Mouse (Mus musculus) spleen, adult 2 months (tissue): ENCODE measurements at regions not wholly inside any gene's neighbourhood (a gene's known extent, or its start where the extent isn't known, plus 50 kb on each side); places are given as distances from the start of the nearest gene placed in this dataset.

Experiments used
- DNase-seq, 2 experiments: peaks; one replicate each; pipeline versions ENCODE4 v3.0.0 to v3.0.0-alpha.2; 2012 to 2021; ENCODE audit warnings: low spot score in 2 of 2, low read depth in 1 of 2
- H3K27ac ChIP-seq: fragments of 200-500 bp; 2 replicates; pipeline ENCODE4 v1.5.1; 2012; ENCODE audit warnings: low read length, inconsistent platforms; ENCODE audit not compliant: insufficient read depth
- H3K27me3 ChIP-seq: fragments of 200-500 bp; 2 replicates; pipeline ENCODE4 v1.6.1; 2012; ENCODE audit warnings: mild to moderate bottlenecking, moderate library complexity, low read length, inconsistent platforms; ENCODE audit not compliant: control insufficient read depth, insufficient read depth
- H3K36me3 ChIP-seq: fragments of 200-500 bp; 2 replicates; pipeline ENCODE4 v1.6.1; 2012; ENCODE audit warnings: mild to moderate bottlenecking, low read length, inconsistent platforms; ENCODE audit not compliant: control insufficient read depth, insufficient read depth
- H3K4me1 ChIP-seq: fragments of 200-500 bp; 2 replicates; pipeline ENCODE4 v1.6.1; 2011; ENCODE audit warnings: inconsistent platforms; ENCODE audit not compliant: control insufficient read depth, insufficient read depth, insufficient read length
- H3K4me3 ChIP-seq: fragments of 200-500 bp; 2 replicates; pipeline ENCODE4 v1.5.1; 2011; ENCODE audit warnings: mild to moderate bottlenecking, inconsistent platforms; ENCODE audit not compliant: insufficient read depth, insufficient read length; ENCODE audit errors: extremely low read depth
- CTCF ChIP-seq: fragments of 200-500 bp; IDR thresholded peaks from 2 replicates; pipeline ENCODE4 v1.5.1; 2011; ENCODE audit warnings: mild to moderate bottlenecking, inconsistent platforms; ENCODE audit not compliant: insufficient read depth, insufficient read length, insufficient replicate concordance; ENCODE audit errors: extremely low read depth
- POLR2A ChIP-seq: fragments of 200-500 bp; IDR thresholded peaks from 2 replicates; pipeline ENCODE4 v1.6.1; 2011; ENCODE audit warnings: low read depth, low read length, inconsistent platforms
- WGBS: fragments of 180-500 bp; shearing (Covaris S2); methylation state at CpG from one replicate; pipeline ENCODE4 v1.1.7; 2018; 5-methylcytosine and 5-hydroxymethylcytosine counted together

DNA sequence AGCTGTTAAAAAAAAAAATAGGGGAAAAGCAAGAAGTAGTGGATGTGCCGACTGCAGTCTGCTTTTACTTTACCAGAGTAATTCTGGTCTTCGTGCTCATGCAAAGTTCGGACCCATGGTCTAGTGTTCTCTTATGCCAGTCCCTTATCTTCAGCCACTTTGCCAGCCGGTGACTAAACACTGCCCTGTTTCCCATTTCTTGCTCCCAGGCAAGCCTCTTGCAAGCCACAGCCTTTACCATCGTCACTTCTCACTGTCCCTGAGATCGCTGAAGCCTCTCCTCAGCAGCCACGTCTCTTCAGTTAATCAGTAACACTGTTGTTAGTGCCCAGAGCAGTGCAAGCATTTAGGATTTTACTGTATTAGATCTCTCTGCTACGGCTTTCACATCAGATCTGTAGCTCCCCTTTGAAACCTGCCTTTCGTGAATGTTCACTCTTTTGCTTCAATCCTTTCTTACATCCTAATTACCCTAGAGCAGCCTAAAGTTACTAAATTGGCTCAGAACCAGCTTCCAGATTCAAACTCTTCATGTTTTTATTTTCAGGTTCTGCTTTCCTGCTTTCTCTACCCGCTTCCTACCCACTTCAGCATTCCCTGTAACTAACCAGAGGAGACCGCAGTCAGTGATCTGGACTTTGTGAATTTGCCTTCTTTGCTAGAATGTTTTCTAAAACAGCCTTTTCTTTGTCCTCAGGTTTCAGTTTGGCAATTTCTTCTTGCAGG lies 184.5 kb upstream of the Emcn start:
- H3K27me3 ChIP-seq: no peaks in the 10 kb centered on the region
- 84% methylated on average over 11 of the region's 11 CpGs for WGBS
- H3K4me3 ChIP-seq: no peak overlapping the region
- no peak overlapping the region for H3K27ac ChIP-seq
- no peak for TF ChIP-seq POLR2A
- TF ChIP-seq CTCF: no peak
- H3K36me3 ChIP-seq: no peaks in the 10 kb centered on the region
- H3K4me1 ChIP-seq: no peaks in the 10 kb centered on the region
- DNase-seq: no peak

DNA sequence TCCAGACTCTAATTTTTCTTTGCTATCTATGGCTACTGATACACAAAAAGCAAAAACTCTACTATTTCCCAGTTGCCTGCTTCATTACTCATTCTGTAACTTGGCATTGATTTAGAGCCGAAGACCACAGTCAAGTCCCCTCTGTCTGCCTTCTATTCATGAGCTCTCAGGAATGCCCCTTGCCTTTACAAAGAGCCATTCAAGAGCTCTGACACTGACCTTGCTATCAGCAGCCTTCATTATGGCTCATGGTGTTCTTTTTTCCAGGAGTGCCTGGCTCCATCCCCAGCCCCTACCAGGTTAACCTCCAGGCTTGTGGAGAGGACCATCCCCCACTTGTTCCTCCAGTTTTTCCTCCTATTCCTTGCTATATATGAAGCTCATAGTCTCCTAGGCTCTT lies 151.8 kb upstream of the Emcn start:
- 97% methylated on average over 1 of the region's 1 CpGs for WGBS
- Histone ChIP-seq H3K4me1 (no peaks in the 10 kb centered on the region), H3K27ac (no peak overlapping the region), H3K36me3 (no peaks in the 10 kb centered on the region), H3K4me3 (no peak overlapping the region), H3K27me3 (no peaks in the 10 kb centered on the region)
- no peak for DNase-seq
- TF ChIP-seq CTCF: no peak
- no peak for TF ChIP-seq POLR2A

DNA sequence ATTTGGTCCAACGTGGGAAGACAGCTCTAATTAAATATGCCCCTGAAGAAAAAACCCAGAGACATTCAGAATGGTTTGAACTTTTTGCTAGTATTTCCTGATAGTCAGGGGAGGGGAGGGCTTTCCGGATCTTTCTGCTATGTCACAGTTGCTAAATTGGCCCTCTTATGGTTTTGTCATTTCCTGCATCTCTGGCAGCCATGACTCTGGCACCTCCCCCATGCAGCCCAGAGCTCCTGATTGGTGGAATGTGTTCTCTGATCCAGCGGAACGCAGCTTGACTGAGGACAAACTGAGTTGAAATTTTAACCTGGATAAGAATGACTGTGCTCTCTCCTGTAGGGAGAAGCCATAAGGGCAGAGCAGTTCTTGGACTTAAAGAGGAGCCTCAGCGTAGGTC lies 150.4 kb upstream of the Emcn start:
- 79% methylated on average over 5 of the region's 5 CpGs for WGBS
- no peaks in the 10 kb centered on the region for H3K4me1 ChIP-seq
- H3K27ac ChIP-seq: no peak overlapping the region
- TF ChIP-seq CTCF: no peak
- no peak for TF ChIP-seq POLR2A
- no peak for DNase-seq
- no peaks in the 10 kb centered on the region for H3K27me3 ChIP-seq
- no peaks in the 10 kb centered on the region for H3K36me3 ChIP-seq
- no peak overlapping the region for H3K4me3 ChIP-seq

DNA sequence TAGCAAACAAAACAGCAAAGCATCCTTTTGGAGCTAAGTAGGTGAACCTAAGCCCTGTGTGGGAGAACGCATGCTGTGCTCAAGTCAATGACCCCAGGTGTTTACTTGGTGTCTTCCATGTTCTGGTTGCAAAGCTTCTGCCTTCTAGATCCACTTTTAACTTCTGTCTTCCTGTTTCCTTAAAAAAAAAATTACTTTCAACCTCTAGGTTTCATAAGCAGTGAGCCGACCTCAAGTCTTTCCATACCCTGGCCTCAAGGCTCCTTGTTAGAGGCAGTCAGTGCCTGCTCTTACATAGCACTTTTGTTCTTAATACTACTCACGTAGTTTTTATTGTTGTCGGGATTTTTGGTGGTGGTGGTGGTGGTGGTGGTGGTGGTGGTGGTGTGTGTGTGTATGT lies 149.9 kb upstream of the Emcn start:
- WGBS: 82% methylated on average over 4 of the region's 4 CpGs
- no peak overlapping the region for H3K27ac ChIP-seq
- no peak for DNase-seq

DNA sequence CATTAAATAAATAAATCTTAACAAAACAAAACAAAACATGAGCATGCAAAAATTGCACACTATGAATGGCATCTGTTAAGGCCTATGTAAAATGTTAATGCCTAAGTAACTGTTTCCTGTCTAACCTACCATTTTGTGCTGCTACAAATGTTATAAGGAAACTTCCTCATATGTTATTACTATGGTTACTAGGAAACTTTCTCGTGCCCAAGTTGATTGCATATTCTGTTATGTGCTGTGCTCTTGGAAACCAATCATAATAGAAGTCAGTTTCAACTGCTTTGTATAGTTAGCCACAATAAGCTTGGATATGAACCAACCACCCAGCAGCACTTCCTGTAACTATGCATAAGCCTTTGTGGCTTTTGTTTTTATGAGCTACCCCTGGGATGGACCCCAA lies 147.0 kb upstream of the Emcn start:
- H3K36me3 ChIP-seq: no peaks in the 10 kb centered on the region
- TF ChIP-seq POLR2A (no peak), CTCF (no peak)
- WGBS: 12% methylated on average over 1 of the region's 1 CpGs
- H3K4me1 ChIP-seq: no peaks in the 10 kb centered on the region
- H3K27me3 ChIP-seq: no peaks in the 10 kb centered on the region
- H3K27ac ChIP-seq: no peak overlapping the region
- no peak for DNase-seq
- no peak overlapping the region for H3K4me3 ChIP-seq

More for the DNA sequence above, 149.9 kb upstream of the Emcn start:
- H3K4me3 ChIP-seq: no peak overlapping the region
- TF ChIP-seq CTCF: no peak
- TF ChIP-seq POLR2A: no peak
- no peaks in the 10 kb centered on the region for H3K4me1 ChIP-seq
- H3K27me3 ChIP-seq: no peaks in the 10 kb centered on the region
- H3K36me3 ChIP-seq: no peaks in the 10 kb centered on the region

DNA sequence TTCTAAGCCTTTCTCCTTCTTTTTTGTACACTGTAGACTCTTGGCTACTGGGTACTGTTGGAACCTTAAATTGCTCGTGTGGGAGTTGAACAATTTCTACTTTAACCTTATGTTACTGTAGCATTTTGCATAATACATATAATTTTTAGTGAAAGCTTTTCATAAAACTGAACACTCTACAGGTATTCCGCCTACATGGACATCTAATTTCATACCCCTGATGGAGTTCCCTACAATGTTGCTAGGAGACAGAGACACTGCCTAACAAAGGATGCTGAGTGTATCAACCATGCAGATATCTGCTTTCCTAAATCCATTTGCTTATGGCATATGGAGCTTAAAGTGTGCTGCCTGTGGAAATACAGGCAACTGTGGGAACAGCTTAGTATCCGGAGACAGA lies 129.2 kb upstream of the Emcn start:
- 85% methylated on average over 3 of the region's 3 CpGs for WGBS
- TF ChIP-seq POLR2A (no peak), CTCF (no peak)

DNA sequence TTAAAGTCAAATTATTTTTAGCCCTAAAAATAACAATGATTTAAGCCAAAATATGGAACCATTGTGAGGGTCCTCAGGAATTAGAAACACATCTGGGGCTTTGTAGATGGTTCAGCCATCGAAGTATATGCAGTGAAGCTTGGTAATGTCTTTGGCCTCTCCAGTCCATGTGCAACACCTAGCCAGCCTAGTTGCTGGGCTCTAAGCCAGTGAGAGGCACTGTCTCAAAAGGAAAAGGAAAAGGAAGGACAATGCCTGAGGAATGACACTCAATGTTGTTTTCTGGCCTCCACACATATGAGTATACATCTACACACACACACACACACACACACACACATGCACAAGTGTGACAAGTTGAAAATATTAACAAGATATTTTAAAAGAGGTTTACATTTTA lies 124.8 kb upstream of the Emcn start:
- DNase-seq: no peak
- WGBS: 95% methylated on average over 1 of the region's 1 CpGs
- H3K4me3 ChIP-seq: no peak overlapping the region
- no peaks in the 10 kb centered on the region for H3K36me3 ChIP-seq
- no peaks in the 10 kb centered on the region for H3K4me1 ChIP-seq
- H3K27me3 ChIP-seq: no peaks in the 10 kb centered on the region
- TF ChIP-seq CTCF (no peak), POLR2A (no peak)
- no peak overlapping the region for H3K27ac ChIP-seq

More for the DNA sequence above, 129.2 kb upstream of the Emcn start:
- Histone ChIP-seq H3K36me3 (no peaks in the 10 kb centered on the region), H3K27me3 (no peaks in the 10 kb centered on the region), H3K27ac (no peak overlapping the region), H3K4me1 (no peaks in the 10 kb centered on the region), H3K4me3 (no peak overlapping the region)
- DNase-seq: no peak

DNA sequence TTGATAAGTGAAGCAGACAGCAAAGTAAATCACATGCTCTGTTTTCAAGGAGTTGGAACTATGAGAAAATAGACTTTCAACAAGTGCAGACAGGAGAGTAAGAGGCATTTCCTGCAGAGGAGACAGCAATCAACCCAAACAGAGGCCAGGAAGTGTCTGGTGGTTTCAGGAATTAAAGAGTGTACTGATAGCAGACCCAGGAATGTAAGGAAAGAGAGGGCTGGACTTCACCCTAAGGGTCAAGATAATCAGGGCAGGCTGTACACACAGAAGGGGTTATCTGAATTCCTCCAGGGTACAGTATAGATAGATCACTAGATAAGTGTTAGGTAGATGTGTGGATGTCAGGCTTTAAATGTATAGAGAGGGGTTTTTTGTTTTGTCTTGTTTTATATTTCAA lies 123.6 kb upstream of the Emcn start:
- no peak overlapping the region for H3K27ac ChIP-seq
- DNase-seq: no peak
- TF ChIP-seq POLR2A: no peak
- TF ChIP-seq CTCF: no peak
- no peak overlapping the region for H3K4me3 ChIP-seq
- no peaks in the 10 kb centered on the region for H3K36me3 ChIP-seq
- no peaks in the 10 kb centered on the region for H3K4me1 ChIP-seq
- H3K27me3 ChIP-seq: no peaks in the 10 kb centered on the region
